Mouse (Mus musculus) WW6 (cell line): ENCODE results near the gene Gm42906.

Source experiments
- DNase-seq: peaks from one replicate; pipeline ENCODE4 v3.0.0-alpha.2; 2013; ENCODE audit warnings: low read depth, low spot score

Gm42906 gene

GRCm38 (mm10) chr5:151151549-151151948 lies 276.4 kb downstream of the Gm42906 start:
- no peak for DNase-seq

GRCm38 (mm10) chr5:151149509-151149908 lies 278.5 kb downstream of the Gm42906 start:
- no peak for DNase-seq

- DNase-seq = no peak
These were observed 279.9 kb downstream of the Gm42906 start for GRCm38 (mm10) chr5:151148079-151148478.

GRCm38 (mm10) chr5:151145807-151146206 lies 282.2 kb downstream of the Gm42906 start:
- DNase-seq = no peak

GRCm38 (mm10) chr5:151143955-151144354 lies 284.0 kb downstream of the Gm42906 start:
- DNase-seq = no peak

GRCm38 (mm10) chr5:151142671-151143601 lies 285.0 kb downstream of the Gm42906 start:
- no peak for DNase-seq

- DNase-seq = no peak
These were observed 285.7 kb downstream of the Gm42906 start for GRCm38 (mm10) chr5:151142241-151142640.

GRCm38 (mm10) chr5:151137901-151138300 lies 290.1 kb downstream of the Gm42906 start:
- no peak for DNase-seq

GRCm38 (mm10) chr5:151137311-151137710 lies 290.7 kb downstream of the Gm42906 start:
- no peak for DNase-seq

- DNase-seq = no peak
These were observed 292.0 kb downstream of the Gm42906 start for GRCm38 (mm10) chr5:151135965-151136364.

- no peak for DNase-seq
These were observed 292.7 kb downstream of the Gm42906 start for GRCm38 (mm10) chr5:151135078-151135826.

- no peak for DNase-seq
These were observed 293.8 kb downstream of the Gm42906 start for GRCm38 (mm10) chr5:151134202-151134601.

GRCm38 (mm10) chr5:151133744-151134143 lies 294.2 kb downstream of the Gm42906 start:
- no peak for DNase-seq

GRCm38 (mm10) chr5:151129762-151130161 lies 298.2 kb downstream of the Gm42906 start:
- no peak for DNase-seq

- no peak for DNase-seq
These were observed 300.7 kb downstream of the Gm42906 start for GRCm38 (mm10) chr5:151127298-151127717.

- DNase-seq = no peak
These were observed 301.4 kb downstream of the Gm42906 start for GRCm38 (mm10) chr5:151126608-151127005.

- no peak for DNase-seq
These were observed 301.9 kb downstream of the Gm42906 start for GRCm38 (mm10) chr5:151125985-151126607.

- DNase-seq = no peak
These were observed 310.1 kb downstream of the Gm42906 start for GRCm38 (mm10) chr5:151117846-151118245.

GRCm38 (mm10) chr5:151116192-151116887 lies 311.6 kb downstream of the Gm42906 start:
- no peak for DNase-seq

GRCm38 (mm10) chr5:151112743-151113142 lies 315.2 kb downstream of the Gm42906 start:
- DNase-seq = no peak

GRCm38 (mm10) chr5:151111080-151111871 lies 316.7 kb downstream of the Gm42906 start:
- no peak for DNase-seq
